Mouse (Mus musculus) erythroblast, adult 5-6 weeks (primary cell): ENCODE results near the gene Rtp1. TPM values are rescaled to one million over a fixed set of nuclear protein-coding genes. Genes with fewer than 3 reads are reported as not detected.

Experiments used
- ATAC-seq: replicated peaks from 2 replicates; pipeline ENCODE4 v1.8.0; 2016; ENCODE audit warnings: moderate number of reproducible peaks, mild to moderate bottlenecking, moderate TSS enrichment, inconsistent platforms; ENCODE audit not compliant: poor library complexity, low FRiP score, severe bottlenecking
- total RNA-seq, 2 experiments: library from RNA; stranded (forward) in 1 of 2; stranded (reverse) in 1 of 2; fragments of 150-400 nt in 1 of 2; fragments of 200-764, 138-1000 nt in 1 of 2; gene quantifications; 2 replicates each; pipeline versions ENCODE4 v1.2.3 to v1.2.4; 2015 to 2017; ENCODE audit warnings: low replicate concordance in 2 of 2

Gene Rtp1
- not detected in 2 replicates for total RNA-seq (2015; ENCODE audit: low replicate concordance)
- not detected in 2 replicates for total RNA-seq (2017; ENCODE audit: low replicate concordance)

- no peak for ATAC-seq
These were observed at the start of gene Rtp1 for GRCm38 (mm10) chr16:23428647-23429319. Rtp1 (plus strand) TSS chr16:23429133.

- no peak for ATAC-seq
These were observed 49.2 kb upstream of the Rtp1 start for GRCm38 (mm10) chr16:23379536-23380230.

GRCm38 (mm10) chr16:23384304-23384703, 44.6 kb upstream of the Rtp1 start:
- ATAC-seq, result no peak

- ATAC-seq, result no peak
These were observed 31.0 kb upstream of the Rtp1 start for GRCm38 (mm10) chr16:23397931-23398330.

- ATAC-seq, result no peak
These were observed 27.5 kb upstream of the Rtp1 start for GRCm38 (mm10) chr16:23401463-23401862.

GRCm38 (mm10) chr16:23401959-23402358, 27.0 kb upstream of the Rtp1 start:
- ATAC-seq, result no peak

- ATAC-seq, result no peak
These were observed 25.8 kb upstream of the Rtp1 start for GRCm38 (mm10) chr16:23403008-23403755.

- ATAC-seq, result no peak
These were observed 16.0 kb upstream of the Rtp1 start for GRCm38 (mm10) chr16:23412930-23413329.

- ATAC-seq, result no peak
These were observed 12.7 kb upstream of the Rtp1 start for GRCm38 (mm10) chr16:23416261-23416656.

GRCm38 (mm10) chr16:23416657-23417293, 12.2 kb upstream of the Rtp1 start:
- no peak for ATAC-seq

- ATAC-seq, result no peak
These were observed 11.3 kb upstream of the Rtp1 start for GRCm38 (mm10) chr16:23417456-23418240.

GRCm38 (mm10) chr16:23419565-23420085, 9.3 kb upstream of the Rtp1 start:
- ATAC-seq, result no peak

GRCm38 (mm10) chr16:23423825-23424224, 5.1 kb upstream of the Rtp1 start:
- no peak for ATAC-seq

GRCm38 (mm10) chr16:23427701-23428100, 1.2 kb upstream of the Rtp1 start:
- ATAC-seq, result no peak

GRCm38 (mm10) chr16:23429991-23430390, 1.1 kb downstream of the Rtp1 start:
- ATAC-seq, result no peak

- no peak for ATAC-seq
These were observed 8.7 kb downstream of the Rtp1 start for GRCm38 (mm10) chr16:23437404-23438166.

- no peak for ATAC-seq
These were observed 15.3 kb downstream of the Rtp1 start for GRCm38 (mm10) chr16:23444231-23444630.

- ATAC-seq, result no peak
These were observed 21.0 kb downstream of the Rtp1 start for GRCm38 (mm10) chr16:23449946-23450345.
